Mouse (Mus musculus) liver, embryonic 14.5 days (tissue): ENCODE results near the gene Fa2h.

Source experiments
- CTCF ChIP-seq: IDR thresholded peaks from 2 replicates; pipeline ENCODE4 v1.5.1; 2016; ENCODE audit warnings: antibody characterized with exemption, low read depth, control low read depth
- EP300 ChIP-seq: IDR thresholded peaks from 2 replicates; pipeline ENCODE4 v1.6.1; 2016; ENCODE audit warnings: antibody characterized with exemption, low read depth

DNA sequence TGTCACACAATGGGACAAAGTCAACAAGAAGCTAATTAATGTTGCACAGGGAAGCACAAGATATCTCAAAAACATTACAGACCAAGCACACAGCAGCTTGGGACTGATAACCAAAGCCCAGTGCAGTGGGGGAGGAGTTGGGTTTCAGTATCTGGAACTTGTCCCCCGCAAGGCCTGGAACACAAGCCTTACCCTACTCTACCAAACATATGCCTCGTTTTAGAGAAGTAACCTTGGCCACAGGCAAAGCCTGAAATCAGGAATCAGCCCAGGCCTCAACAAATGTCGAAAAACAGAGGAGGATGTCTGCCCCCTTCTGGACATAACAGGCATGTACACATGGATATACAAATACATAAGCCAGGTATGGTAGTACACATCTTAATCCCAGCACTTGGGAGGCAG lies 80.9 kb downstream of the Fa2h start:
- peak; percentile 78 for TF ChIP-seq CTCF
- TF ChIP-seq EP300, result peak; percentile 85
